Mouse (Mus musculus): ENCODE data around the gene Car6. TPM values are rescaled to one million over a fixed set of nuclear protein-coding genes. Genes with fewer than 3 reads are reported as not detected.

Gene Car6
- total RNA-seq, 2 experiments from 2014 or later, result not detected

Other genes starting within 250 kb of the Car6 start
- gene Spsb1, start 246.3 kb downstream of the Car6 start, total RNA-seq (2021), result 1 to 10 TPM; 5.2 to 8.2 TPM
- gene H6pd, start 192.3 kb downstream of the Car6 start, total RNA-seq (2021), result 10 to 100 TPM; 43.2 to 49.2 TPM
- 10 to 100 TPM; 22.8 to 35.7 TPM for gene Gpr157, start 114.0 kb downstream of the Car6 start, total RNA-seq (2021)
- under 1 TPM in 1 of 2 experiments, not detected in 1; 0.54 TPM for gene Slc2a5, start 82.0 kb downstream of the Car6 start, total RNA-seq (2021)
- gene Slc2a7, start 52.4 kb downstream of the Car6 start, total RNA-seq (2021), result not detected
- gene Eno1, start 35.4 kb upstream of the Car6 start, total RNA-seq (2021), result 100 to 1,000 TPM; 112 to 141 TPM
- 10 to 100 TPM; 51.0 to 56.4 TPM for gene Rere, start 80.3 kb upstream of the Car6 start, total RNA-seq (2021)